Mouse (Mus musculus): ENCODE data around the gene Ces1c. TPM values are rescaled to one million over a fixed set of nuclear protein-coding genes. Genes with fewer than 3 reads are reported as not detected.
A peak's percentile ranks its signal among the peaks of the same experiment; 100 is the strongest.

Gene Ces1c
- polyA plus RNA-seq (2015; fragmentation: Nextera tagmentation; extraction: Ambion mirVana): 0.07 and 0.14 TPM in 2 replicates

GRCm38 (mm10) chr8:93131233-93131980 lies at the start of gene Ces1c:
Ces1c (minus strand) TSS chr8:93131283.
- WGBS: 87% methylated on average over 3 of the region's 3 CpGs
- no peak within 1 kb of the TSS for H3K4me3 ChIP-seq (replicated peaks; ENCODE audit: low read depth, low read length)
- no peak for DNase-seq (ENCODE audit: low spot score)

GRCm38 (mm10) chr8:93180581-93181129 lies 49.6 kb upstream of the Ces1c start:
- no peak overlapping the region for H3K27ac ChIP-seq
- no peaks in the 10 kb centered on the region for H3K27me3 ChIP-seq (ENCODE audit: insufficient read depth, low read length)
- no peak overlapping the region for H3K4me3 ChIP-seq (replicated peaks; ENCODE audit: low read depth, low read length)
- DNase-seq (ENCODE audit: low spot score) (peak; percentile 81), ATAC-seq (replicated peaks; ENCODE audit: low FRiP score, low read depth) (no peak; the same call in 1 of the 2 replicates)
- no peaks in the 10 kb centered on the region for H3K4me1 ChIP-seq (replicated peaks; ENCODE audit: insufficient read depth, low read length)
- WGBS: 25% methylated on average over 4 of the region's 4 CpGs
- no peaks in the 10 kb centered on the region for H3K36me3 ChIP-seq (ENCODE audit: insufficient read depth, low read length)
- no peak for TF ChIP-seq CTCF (IDR thresholded peaks at IDR 0.05; ENCODE audit: low read depth)
- H3K4me2 ChIP-seq (ENCODE audit: low read length): no peak overlapping the region
- H3K9me3 ChIP-seq (replicated peaks; ENCODE audit: low read length): no peaks in the 10 kb centered on the region
- H3K9ac ChIP-seq (ENCODE audit: low read depth, low read length): no peak overlapping the region

More at GRCm38 (mm10) chr8:93131233-93131980, at the start of gene Ces1c:
- no peak for ATAC-seq (replicated peaks; ENCODE audit: low FRiP score, low read depth)
- TF ChIP-seq CTCF (IDR thresholded peaks at IDR 0.05; ENCODE audit: low read depth): no peak
- no peaks in the 10 kb centered on the region for H3K27me3 ChIP-seq (ENCODE audit: insufficient read depth, low read length)
- no peak within 1 kb of the TSS for H3K4me2 ChIP-seq (ENCODE audit: low read length)
- no peaks in the 10 kb centered on the region for H3K36me3 ChIP-seq (ENCODE audit: insufficient read depth, low read length)
- H3K4me1 ChIP-seq (replicated peaks; ENCODE audit: insufficient read depth, low read length): no peaks in the 10 kb centered on the region
- H3K27ac ChIP-seq: no peak within 1 kb of the TSS
- H3K9me3 ChIP-seq (replicated peaks; ENCODE audit: low read length): no peaks in the 10 kb centered on the region
- no peak within 1 kb of the TSS for H3K9ac ChIP-seq (ENCODE audit: low read depth, low read length)

- H3K4me1 ChIP-seq (replicated peaks; ENCODE audit: insufficient read depth, low read length): no peaks in the 10 kb centered on the region
- no peak overlapping the region for H3K4me3 ChIP-seq (replicated peaks; ENCODE audit: low read depth, low read length)
- H3K9me3 ChIP-seq (replicated peaks; ENCODE audit: low read length): no peaks in the 10 kb centered on the region
- H3K9ac ChIP-seq (ENCODE audit: low read depth, low read length): no peak overlapping the region
- no peak for TF ChIP-seq CTCF (IDR thresholded peaks at IDR 0.05; ENCODE audit: low read depth)
- H3K27me3 ChIP-seq (ENCODE audit: insufficient read depth, low read length): no peaks in the 10 kb centered on the region
- no peak for DNase-seq (ENCODE audit: low spot score)
- H3K27ac ChIP-seq: no peak overlapping the region
- ATAC-seq (replicated peaks; ENCODE audit: low FRiP score, low read depth): no peak
- 19% methylated on average over 1 of the region's 1 CpGs for WGBS
- H3K4me2 ChIP-seq (ENCODE audit: low read length): no peak overlapping the region
- H3K36me3 ChIP-seq (ENCODE audit: insufficient read depth, low read length): no peaks in the 10 kb centered on the region
Observed at GRCm38 (mm10) chr8:93176593-93176992, 45.5 kb upstream of the Ces1c start.

GRCm38 (mm10) chr8:93174554-93174953 lies 43.5 kb upstream of the Ces1c start:
- no peak overlapping the region for H3K4me3 ChIP-seq (replicated peaks; ENCODE audit: low read depth, low read length)
- TF ChIP-seq CTCF (IDR thresholded peaks at IDR 0.05; ENCODE audit: low read depth): no peak
- DNase-seq (ENCODE audit: low spot score): no peak
- WGBS: 65% methylated on average over 2 of the region's 2 CpGs
- H3K4me2 ChIP-seq (ENCODE audit: low read length): no peak overlapping the region
- H3K27ac ChIP-seq: no peak overlapping the region
- H3K9ac ChIP-seq (ENCODE audit: low read depth, low read length): no peak overlapping the region
- no peaks in the 10 kb centered on the region for H3K27me3 ChIP-seq (ENCODE audit: insufficient read depth, low read length)
- no peaks in the 10 kb centered on the region for H3K4me1 ChIP-seq (replicated peaks; ENCODE audit: insufficient read depth, low read length)
- no peak for ATAC-seq (replicated peaks; ENCODE audit: low FRiP score, low read depth)
- no peaks in the 10 kb centered on the region for H3K36me3 ChIP-seq (ENCODE audit: insufficient read depth, low read length)
- no peaks in the 10 kb centered on the region for H3K9me3 ChIP-seq (replicated peaks; ENCODE audit: low read length)

GRCm38 (mm10) chr8:93171846-93172590 lies 40.9 kb upstream of the Ces1c start:
- no peak for TF ChIP-seq CTCF (IDR thresholded peaks at IDR 0.05; ENCODE audit: low read depth)

GRCm38 (mm10) chr8:93163363-93163762 lies 32.3 kb upstream of the Ces1c start:
- Histone ChIP-seq H3K36me3 (ENCODE audit: insufficient read depth, low read length) (no peaks in the 10 kb centered on the region), H3K4me3 (replicated peaks; ENCODE audit: low read depth, low read length) (no peak overlapping the region), H3K4me1 (replicated peaks; ENCODE audit: insufficient read depth, low read length) (no peaks in the 10 kb centered on the region), H3K9me3 (replicated peaks; ENCODE audit: low read length) (no peaks in the 10 kb centered on the region), H3K27ac (no peak overlapping the region), H3K27me3 (ENCODE audit: insufficient read depth, low read length) (no peaks in the 10 kb centered on the region), H3K9ac (ENCODE audit: low read depth, low read length) (no peak overlapping the region), H3K4me2 (ENCODE audit: low read length) (no peak overlapping the region)
- 92% methylated on average over 1 of the region's 1 CpGs for WGBS
- no peak for DNase-seq (ENCODE audit: low spot score)
- no peak for TF ChIP-seq CTCF (IDR thresholded peaks at IDR 0.05; ENCODE audit: low read depth)
- no peak for ATAC-seq (replicated peaks; ENCODE audit: low FRiP score, low read depth)

More at GRCm38 (mm10) chr8:93171846-93172590, 40.9 kb upstream of the Ces1c start:
- Histone ChIP-seq H3K36me3 (ENCODE audit: insufficient read depth, low read length) (no peaks in the 10 kb centered on the region), H3K4me2 (ENCODE audit: low read length) (no peak overlapping the region), H3K4me3 (replicated peaks; ENCODE audit: low read depth, low read length) (no peak overlapping the region), H3K4me1 (replicated peaks; ENCODE audit: insufficient read depth, low read length) (no peaks in the 10 kb centered on the region), H3K9ac (ENCODE audit: low read depth, low read length) (no peak overlapping the region), H3K27ac (no peak overlapping the region), H3K9me3 (replicated peaks; ENCODE audit: low read length) (no peaks in the 10 kb centered on the region), H3K27me3 (ENCODE audit: insufficient read depth, low read length) (no peaks in the 10 kb centered on the region)
- ATAC-seq (replicated peaks; ENCODE audit: low FRiP score, low read depth) (no peak), DNase-seq (ENCODE audit: low spot score) (peak; percentile 70)
- WGBS: 68% methylated on average over 1 of the region's 1 CpGs

Data from kidney, postnatal 0 days (tissue).